Mouse (Mus musculus): Measurements from ENCODE around the gene Sp100. TPM values are rescaled to one million over a fixed set of nuclear protein-coding genes. Genes with fewer than 3 reads are reported as not detected.
A peak's percentile ranks its signal among the peaks of the same experiment; 100 is the strongest.
"Not testable (repeated sequence)": the region's sequence is repeated elsewhere in the genome, so short reads cannot be mapped to it uniquely, and the experiment has no call there.

The Sp100 gene
- total RNA-seq (2014; fragmentation: Nextera tagmentation) (45.0 and 60.9 TPM in 2 replicates), total RNA-seq (2017) (35.0 and 48.3 TPM in 2 replicates)

GRCm38 (mm10) chr1:85649881-85650280 is at the start of gene Sp100:
TSS of gene Sp100 (plus strand) at chr1:85649988.
- not testable (repeated sequence) for ATAC-seq (replicated peaks; ENCODE audit: low FRiP score, low TSS enrichment, poor library complexity, severe bottlenecking)

DNA sequence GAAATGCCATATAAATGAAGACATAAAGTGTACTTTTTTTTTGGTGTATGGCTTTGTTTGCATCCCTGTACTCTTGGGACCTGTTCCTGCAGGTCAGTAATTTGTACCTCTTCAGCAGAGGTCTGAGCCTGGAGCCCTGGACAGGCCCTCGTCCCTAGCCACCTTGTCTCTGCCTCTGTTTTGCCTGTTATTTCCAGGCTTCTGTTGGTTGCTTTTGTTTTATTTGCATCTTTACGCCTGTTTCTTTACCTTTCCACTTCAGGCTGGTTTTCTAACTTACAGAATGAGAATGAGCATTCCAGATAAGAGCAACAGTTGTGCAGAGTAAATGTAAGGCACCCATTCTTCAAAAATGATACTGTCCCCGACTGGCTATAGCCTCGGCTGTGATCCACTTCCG is 49.7 kb upstream of the Sp100 start, which contains the start of gene Sp140:
Sp140 (plus strand) TSS at position 301 of the 400 bp plus-strand sequence.
- not testable (repeated sequence) for ATAC-seq (replicated peaks; ENCODE audit: low FRiP score, low TSS enrichment, poor library complexity, severe bottlenecking)

- not testable (repeated sequence) for ATAC-seq (replicated peaks; ENCODE audit: low FRiP score, low TSS enrichment, poor library complexity, severe bottlenecking)
Measured at GRCm38 (mm10) chr1:85600794-85601193, 49.0 kb upstream of the Sp100 start.

- not testable (repeated sequence) for ATAC-seq (replicated peaks; ENCODE audit: low FRiP score, low TSS enrichment, poor library complexity, severe bottlenecking)
Measured at GRCm38 (mm10) chr1:85604341-85604740, 45.4 kb upstream of the Sp100 start.

GRCm38 (mm10) chr1:85608361-85608760 is 41.4 kb upstream of the Sp100 start:
- not testable (repeated sequence) for ATAC-seq (replicated peaks; ENCODE audit: low FRiP score, low TSS enrichment, poor library complexity, severe bottlenecking)

DNA sequence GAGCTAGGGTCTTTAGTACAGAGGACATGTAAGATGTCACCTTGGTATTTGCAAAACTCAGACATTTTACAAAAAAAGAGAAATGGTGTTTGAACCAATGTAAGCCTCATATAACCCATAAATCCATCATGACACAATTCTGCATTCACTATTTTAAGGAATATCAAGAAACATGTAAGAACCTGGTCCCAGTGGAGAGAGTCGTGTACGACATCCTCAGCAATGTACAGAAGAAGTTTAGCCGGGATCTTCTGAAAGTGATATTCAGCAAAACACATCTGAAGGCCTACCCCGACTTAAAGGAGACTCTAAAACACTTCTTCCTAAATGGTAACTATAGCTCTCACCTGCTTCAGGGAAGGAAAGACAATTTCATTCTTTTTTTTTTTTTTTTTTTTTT is 39.2 kb upstream of the Sp100 start:
- ATAC-seq (replicated peaks; ENCODE audit: low FRiP score, low TSS enrichment, poor library complexity, severe bottlenecking), result not testable (repeated sequence)

GRCm38 (mm10) chr1:85615096-85615495 is 34.7 kb upstream of the Sp100 start:
- not testable (repeated sequence) for ATAC-seq (replicated peaks; ENCODE audit: low FRiP score, low TSS enrichment, poor library complexity, severe bottlenecking)

- ATAC-seq (replicated peaks; ENCODE audit: low FRiP score, low TSS enrichment, poor library complexity, severe bottlenecking), result not testable (repeated sequence)
Measured at GRCm38 (mm10) chr1:85615819-85616218, 34.0 kb upstream of the Sp100 start.

GRCm38 (mm10) chr1:85617161-85617560 is 32.6 kb upstream of the Sp100 start:
- ATAC-seq (replicated peaks; ENCODE audit: low FRiP score, low TSS enrichment, poor library complexity, severe bottlenecking), result not testable (repeated sequence)

- not testable (repeated sequence) for ATAC-seq (replicated peaks; ENCODE audit: low FRiP score, low TSS enrichment, poor library complexity, severe bottlenecking)
Measured at GRCm38 (mm10) chr1:85618689-85619088, 31.1 kb upstream of the Sp100 start.

GRCm38 (mm10) chr1:85636936-85637335 is 12.9 kb upstream of the Sp100 start:
- not testable (repeated sequence) for ATAC-seq (replicated peaks; ENCODE audit: low FRiP score, low TSS enrichment, poor library complexity, severe bottlenecking)

DNA sequence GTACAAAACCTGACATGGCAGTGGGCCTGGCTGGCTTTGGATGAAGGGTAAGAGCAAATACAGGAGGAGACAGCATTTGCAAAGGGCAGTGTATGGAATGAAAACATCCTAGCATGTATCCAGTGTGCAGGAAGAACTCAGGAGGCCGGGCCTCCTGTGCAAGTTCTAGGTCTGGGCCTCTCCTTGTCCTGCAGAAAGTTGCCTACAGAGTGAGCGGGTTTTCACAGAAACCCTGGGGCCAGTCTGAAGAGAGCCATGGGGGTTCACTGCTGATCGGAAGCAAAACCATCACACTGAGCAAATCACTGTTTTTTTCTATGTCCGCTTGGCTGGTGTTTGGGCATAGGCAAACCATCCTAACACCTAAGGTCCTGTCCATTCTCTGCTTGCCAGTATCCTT is 11.6 kb upstream of the Sp100 start:
- not testable (repeated sequence) for ATAC-seq (replicated peaks; ENCODE audit: low FRiP score, low TSS enrichment, poor library complexity, severe bottlenecking)

- not testable (repeated sequence) for ATAC-seq (replicated peaks; ENCODE audit: low FRiP score, low TSS enrichment, poor library complexity, severe bottlenecking)
Measured at GRCm38 (mm10) chr1:85650524-85650923, 736 bp downstream of the Sp100 start.

DNA sequence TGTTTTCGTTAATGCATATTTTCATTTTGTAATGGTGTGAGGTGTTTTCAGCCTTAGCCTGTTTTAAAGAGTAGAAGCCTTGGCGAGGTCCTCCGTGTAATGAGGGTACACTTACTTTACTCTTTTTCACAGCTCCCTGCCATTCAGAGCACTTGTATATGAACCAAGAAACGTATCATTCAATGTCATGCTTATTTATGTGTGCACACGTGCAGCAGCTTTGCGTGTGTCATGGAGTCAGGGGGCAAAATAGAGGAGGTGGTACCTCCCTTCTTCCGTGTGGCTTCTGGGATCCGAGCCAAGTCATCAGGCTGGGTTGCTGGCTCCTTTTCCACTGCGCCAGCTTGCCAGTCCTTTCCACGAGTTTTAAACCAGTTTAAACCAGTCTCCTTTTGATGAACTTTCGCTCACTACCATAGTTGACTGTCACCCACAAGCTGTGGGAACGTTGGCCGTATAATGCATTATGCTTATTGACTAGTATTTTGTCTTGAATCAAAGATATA is 2.0 kb downstream of the Sp100 start:
- ATAC-seq (replicated peaks; ENCODE audit: low FRiP score, low TSS enrichment, poor library complexity, severe bottlenecking), result not testable (repeated sequence)

DNA sequence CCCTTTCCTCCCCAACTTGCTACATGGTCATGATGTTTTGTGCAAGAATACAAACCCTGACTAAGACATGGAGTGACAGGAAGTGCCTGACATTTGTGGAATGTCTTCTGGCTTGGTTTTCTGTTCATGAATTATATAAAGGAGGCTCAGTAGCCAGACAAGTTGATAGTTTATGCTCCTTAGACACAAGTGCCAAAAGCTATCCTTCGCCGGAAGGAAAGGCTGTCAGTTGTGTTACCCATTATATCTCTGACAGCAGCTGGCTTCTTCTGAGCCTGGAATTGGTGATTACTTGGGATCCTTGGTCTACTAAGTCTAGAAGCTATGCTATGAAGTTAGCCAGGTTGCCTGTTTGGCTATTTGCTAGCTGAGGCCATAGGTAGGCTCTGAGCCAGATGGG is 7.4 kb downstream of the Sp100 start:
- not testable (repeated sequence) for ATAC-seq (replicated peaks; ENCODE audit: low FRiP score, low TSS enrichment, poor library complexity, severe bottlenecking)

DNA sequence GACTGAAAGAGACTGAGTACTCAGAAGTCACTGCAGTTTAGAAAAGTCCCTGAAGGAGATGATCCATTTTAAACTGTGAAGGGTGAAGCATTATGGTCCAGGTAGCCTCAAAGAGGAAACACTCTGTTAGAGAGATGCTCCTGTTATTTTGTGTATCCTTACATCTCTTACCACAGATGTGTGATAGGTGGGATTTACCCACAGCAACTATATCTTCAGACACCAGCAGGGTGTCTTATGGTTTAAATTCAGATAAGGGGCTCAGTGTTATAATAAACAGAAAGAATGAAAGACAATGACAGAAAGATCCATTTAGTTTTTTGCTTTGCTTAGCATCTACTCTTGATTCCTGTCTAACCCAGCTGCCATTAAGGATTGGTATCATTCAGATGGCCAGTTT is 14.5 kb downstream of the Sp100 start:
- peak; percentile 65 for ATAC-seq (replicated peaks; ENCODE audit: low FRiP score, low TSS enrichment, poor library complexity, severe bottlenecking)

DNA sequence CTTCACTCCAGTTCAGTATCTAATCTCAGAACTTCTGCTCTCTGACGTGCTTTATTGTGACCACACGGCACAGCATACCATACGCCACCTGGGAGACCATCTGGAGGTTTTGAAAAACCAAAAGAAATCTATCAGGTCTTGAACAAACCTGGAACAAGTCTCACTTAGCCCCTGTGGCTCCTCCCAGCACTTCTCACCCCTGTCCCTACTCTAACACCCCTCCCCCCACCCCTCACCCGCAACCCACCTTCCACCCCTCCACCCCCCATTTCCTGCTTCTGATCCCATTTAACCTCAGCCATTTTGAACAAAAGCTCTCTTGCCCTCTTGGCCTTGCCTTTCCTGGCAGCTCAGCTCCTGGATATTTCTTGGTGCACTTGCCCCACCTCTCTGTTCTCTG is 30.4 kb downstream of the Sp100 start:
- ATAC-seq (replicated peaks; ENCODE audit: low FRiP score, low TSS enrichment, poor library complexity, severe bottlenecking), result no peak

GRCm38 (mm10) chr1:85686666-85687065 is 36.9 kb downstream of the Sp100 start:
- ATAC-seq (replicated peaks; ENCODE audit: low FRiP score, low TSS enrichment, poor library complexity, severe bottlenecking), result no peak

GRCm38 (mm10) chr1:85687346-85687745 is 37.6 kb downstream of the Sp100 start:
- no peak for ATAC-seq (replicated peaks; ENCODE audit: low FRiP score, low TSS enrichment, poor library complexity, severe bottlenecking)

DNA sequence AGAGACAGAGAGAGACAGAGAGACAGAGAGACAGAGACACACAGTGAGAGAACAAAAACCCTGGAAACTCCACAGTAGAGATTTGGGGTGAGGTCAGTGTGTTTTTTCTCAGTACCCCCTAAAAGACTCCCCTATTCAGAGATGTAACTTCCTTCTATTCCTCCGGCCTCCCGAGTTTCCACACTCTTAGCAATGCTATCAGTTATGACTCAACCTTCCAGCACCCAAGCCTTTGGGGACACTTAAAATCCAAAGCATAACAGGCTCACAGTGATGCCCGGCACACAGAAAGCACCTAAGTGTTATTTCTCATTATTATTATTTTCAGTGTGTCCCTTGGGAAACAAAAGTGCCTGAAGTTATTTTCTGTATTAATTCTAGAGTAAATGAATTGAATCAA is 40.8 kb downstream of the Sp100 start:
- no peak for ATAC-seq (replicated peaks; ENCODE audit: low FRiP score, low TSS enrichment, poor library complexity, severe bottlenecking)

GRCm38 (mm10) chr1:85692281-85692680 is 42.5 kb downstream of the Sp100 start:
- no peak for ATAC-seq (replicated peaks; ENCODE audit: low FRiP score, low TSS enrichment, poor library complexity, severe bottlenecking)

- ATAC-seq (replicated peaks; ENCODE audit: low FRiP score, low TSS enrichment, poor library complexity, severe bottlenecking), result peak; percentile 89
Measured at GRCm38 (mm10) chr1:85693280-85693679, 43.5 kb downstream of the Sp100 start.

Data from megakaryocyte-erythroid progenitor cell, adult 5-6 weeks (primary cell).